Mouse (Mus musculus) hindlimb bud, embryonic 11.5 days (tissue): Measurements from ENCODE around the gene Plcxd3.

Experiments
- DNase-seq: peaks from one replicate; pipeline ENCODE4 v3.0.0-alpha.2; 2012; ENCODE audit warnings: low read depth, low spot score; ENCODE audit errors: extremely low spot score

Gene Plcxd3

DNA sequence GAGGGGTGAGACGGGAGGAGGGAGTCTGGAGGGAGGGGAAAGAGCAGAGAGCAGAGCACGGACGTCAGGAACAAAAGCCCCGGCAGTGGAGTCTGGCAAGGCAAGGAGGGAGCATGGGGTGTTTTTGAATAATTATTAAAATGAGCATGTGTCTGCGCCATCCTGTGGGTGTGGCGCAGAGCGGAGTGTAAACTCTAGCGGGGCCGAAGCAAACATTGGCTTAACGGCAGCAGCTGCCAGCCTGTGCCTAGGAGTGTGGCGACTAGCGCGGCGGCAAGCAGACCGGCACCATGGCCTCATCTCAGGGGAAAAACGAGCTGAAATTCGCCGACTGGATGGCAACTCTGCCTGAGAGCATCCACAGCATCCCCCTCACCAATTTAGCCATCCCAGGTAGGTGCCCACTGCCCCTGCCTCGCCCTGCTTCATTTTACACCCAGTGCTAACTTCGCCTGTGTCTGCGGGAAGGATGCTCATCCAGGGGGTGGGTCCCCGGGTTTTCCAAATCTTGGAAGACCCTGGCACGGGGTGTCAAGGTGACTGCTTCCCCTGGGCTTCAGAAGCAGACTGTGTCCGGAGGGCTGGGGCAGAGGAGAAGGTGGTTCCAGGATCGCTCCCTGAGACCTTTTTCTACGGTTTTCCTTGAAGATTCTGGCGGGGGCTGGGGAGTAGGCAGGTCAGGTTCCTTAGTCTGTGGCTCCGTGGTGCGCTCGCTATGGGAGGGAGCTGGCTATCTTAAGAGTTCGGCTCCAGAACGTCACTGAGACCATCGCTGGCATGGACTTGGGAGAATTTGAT, at the start of gene Plcxd3:
Gene Plcxd3, plus strand, starts transcription at position 69 of the 798 bp plus-strand sequence.
- DNase-seq = no peak

DNA sequence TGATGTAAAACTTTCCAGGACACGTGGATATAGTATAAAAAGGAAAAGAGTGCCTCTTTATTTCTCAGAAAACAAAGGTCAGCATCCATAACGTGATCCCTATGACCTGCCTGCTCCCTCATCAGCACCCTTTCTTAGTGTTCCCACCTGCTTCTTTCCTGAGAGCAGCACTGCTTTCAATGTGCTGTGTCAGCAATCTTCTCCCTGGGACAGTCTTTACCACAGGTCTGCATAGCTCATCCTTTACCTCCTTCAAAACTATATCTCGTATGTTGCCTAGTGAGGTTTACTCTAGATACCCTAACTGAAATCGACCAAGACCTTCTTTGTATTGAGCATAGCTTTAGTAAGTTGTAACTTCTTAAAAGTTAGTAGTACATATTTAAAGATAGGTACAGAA, 43.4 kb upstream of the Plcxd3 start:
- DNase-seq = no peak

DNA sequence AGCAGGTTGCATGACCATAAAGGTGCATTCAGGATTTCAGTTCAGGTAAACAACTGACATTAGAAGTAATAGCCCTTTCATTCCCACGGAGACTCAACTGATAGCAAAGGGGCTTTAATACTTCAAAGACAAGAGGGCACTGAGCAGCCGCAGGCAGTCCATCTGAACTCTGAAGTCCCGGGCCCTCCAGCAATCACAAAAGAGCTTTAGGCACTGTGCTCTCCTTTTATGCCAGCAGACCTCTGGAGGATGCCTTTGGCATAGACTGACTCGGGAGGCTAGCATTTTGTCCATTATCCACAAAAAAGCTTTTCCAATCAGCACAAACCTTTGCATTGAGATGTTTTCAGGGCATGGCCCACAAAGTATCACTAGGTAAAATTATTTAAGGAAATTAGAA, 33.7 kb upstream of the Plcxd3 start:
- no peak for DNase-seq

DNA sequence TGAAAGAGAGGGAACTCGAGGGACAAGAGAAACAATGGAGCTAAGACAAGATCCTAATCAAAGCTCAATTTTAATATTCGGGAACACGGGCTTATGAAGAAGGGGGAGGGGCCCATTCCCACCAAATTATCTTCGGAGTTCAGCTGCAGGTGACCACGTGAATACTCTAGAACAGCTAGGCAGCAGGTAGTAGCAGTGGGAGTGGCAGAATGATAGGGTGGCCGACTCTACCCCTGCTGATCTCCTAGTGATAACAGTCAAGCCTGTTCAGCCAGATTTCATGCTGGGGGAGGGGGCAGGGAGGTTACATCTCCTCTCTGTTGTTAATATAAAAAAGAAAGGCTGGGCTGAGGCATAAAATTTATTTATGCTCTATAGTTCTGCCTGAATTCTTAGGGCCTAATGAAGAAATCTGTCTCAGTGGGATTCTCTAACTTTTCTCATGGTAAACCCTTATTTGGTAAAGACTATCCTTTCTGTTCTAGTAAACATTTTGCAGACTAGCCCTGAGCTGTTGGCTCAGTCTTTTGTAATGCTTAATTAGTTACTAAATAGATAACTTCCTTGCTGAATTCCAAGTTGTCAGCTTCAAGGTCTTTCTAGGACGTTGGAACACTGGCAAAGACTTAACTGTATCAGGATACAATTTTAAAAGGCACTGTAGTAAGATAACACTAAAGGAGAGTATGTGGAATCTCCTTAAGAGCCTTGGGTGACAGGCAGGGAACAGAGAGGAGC, 26.3 kb upstream of the Plcxd3 start:
- no peak for DNase-seq

DNA sequence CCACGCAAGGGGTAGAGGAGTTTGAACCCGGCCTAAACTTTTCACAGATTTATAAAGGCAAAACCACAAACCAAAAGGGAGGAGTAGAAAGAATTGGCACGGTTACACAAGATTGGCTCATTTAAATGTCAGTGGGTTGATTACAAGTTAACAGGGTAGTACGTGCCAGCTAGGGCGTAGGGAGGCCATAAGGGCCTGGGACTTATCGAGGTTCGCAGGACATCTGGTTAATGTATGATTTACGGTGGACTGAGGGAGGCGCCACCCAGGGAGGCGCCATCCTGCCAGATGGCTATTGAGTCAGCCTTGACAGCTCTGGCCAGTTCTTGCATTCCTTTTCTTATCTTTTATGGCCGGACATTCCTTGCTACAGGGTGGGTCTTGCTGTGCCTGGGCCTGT, 18.9 kb upstream of the Plcxd3 start:
- DNase-seq = no peak

DNA sequence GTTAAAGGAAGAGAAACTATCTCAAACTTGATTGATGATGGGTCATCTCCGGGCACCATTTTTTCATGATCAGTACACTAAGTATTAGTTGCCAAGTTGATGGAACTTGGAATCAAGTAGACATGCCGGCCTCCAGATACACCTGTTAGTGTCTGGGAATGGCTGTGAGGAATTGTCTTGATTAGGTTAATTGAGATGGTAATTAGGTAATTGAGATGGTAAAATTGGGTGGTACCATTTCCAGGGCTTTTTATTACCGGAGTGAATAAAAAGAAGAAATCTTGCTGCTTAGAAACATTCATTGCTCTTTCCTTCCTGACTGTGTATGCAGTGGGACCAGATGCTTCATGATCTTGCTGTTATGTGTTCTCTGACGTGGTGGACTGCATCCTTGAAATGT, 17.6 kb upstream of the Plcxd3 start:
- no peak for DNase-seq

DNA sequence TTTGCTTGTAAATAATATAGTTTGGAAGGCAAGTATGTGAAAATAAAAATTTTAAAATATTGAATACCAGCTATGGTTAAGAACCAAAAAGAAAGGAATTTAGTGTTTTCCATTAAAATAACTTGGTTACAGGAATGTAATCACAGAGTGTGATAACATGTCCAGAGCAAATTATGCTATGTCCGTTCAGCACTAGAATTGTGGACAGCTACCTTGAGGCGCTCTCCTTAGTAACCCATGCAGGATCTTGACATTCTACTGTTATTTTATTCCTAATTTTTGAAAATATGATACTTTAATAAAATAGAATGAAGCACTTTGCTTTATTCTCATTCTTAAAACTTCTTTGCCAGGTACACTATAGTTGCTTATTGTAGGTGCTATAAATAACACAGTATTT, 7.5 kb upstream of the Plcxd3 start:
- DNase-seq = no peak

DNA sequence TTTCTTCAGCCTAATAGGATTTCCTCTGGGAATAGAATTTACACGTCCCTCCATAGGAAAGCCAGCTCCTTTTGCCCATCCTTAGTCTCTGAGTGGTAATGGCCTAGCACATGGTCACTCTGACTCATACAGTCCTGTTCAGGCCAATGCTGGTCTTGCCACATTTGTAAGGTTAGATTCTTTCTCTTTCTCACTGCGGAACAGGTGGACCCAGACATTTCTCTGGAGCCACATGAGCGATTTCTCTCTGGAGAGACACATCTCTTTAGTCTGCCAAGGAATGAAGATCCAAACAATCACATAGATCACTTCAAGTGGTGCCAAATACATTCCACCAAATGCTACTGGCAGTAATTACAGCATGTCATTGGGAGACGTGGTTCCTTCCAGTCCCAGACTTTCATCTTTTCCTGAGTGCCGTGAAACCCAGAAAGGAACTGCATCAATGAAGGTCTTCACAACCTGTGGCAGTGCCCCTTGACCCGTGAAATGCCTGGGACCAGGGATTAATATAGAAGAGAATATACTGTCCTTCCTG, 769 bp upstream of the Plcxd3 start:
- DNase-seq = no peak

DNA sequence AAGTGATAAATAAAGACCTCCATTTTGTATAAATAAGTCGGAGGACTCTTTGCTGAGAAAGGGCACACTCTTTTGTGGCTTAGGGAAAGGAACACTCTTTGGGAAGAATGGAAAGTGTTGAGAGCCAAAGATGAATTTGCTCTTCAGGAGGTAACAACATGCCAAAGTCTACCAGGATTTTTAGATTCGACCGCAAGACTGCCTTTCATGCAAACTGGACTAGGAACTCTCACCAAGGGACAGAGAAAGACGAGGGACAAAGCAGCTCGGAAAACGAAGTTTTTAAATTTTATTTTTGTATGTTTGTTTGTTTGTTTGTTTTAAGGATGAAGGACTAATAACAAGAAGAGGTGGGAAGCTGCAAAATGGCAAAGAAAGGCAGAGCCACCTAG, 264 bp upstream of the Plcxd3 start:
- DNase-seq = no peak

DNA sequence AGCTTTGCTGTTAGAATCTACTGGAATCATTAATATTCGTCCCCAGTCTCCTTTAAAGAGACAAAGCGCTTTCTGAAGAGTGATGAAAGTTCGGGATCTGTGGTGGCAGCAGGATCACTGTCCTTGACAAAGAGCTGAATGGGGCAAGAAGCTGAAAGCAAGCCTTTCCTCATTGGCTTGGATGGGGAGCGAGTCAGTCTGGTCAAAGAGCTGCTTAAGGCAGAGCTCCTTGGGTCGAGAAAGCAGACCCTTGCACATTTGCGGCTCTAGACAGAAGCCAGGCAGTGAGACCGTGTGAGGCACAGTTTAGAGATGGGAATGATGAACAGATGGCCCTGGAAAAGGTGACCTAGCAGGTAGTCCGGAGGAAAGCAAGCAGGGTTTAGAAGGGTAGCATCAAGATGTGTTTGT, 935 bp downstream of the Plcxd3 start:
- no peak for DNase-seq

DNA sequence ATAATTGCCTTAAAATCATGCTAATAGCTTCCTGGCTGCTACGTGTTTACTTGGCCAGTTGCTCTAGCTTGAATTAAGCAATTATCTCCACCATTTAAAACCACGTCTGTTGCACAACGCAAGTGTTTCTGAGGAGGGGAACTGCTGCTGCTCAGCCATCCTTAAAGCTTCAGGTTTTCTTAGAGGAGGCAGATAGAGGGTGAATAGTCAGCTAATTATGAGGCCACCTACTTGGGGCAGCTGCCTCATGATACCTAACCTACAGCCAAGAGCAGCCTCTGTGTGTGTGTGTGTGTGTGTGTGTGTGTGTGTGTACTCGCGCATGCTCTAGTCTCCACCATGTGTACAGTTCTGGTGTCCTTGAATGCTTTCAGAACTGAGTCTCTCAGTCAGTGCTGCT, 3.5 kb downstream of the Plcxd3 start:
- DNase-seq = no peak

DNA sequence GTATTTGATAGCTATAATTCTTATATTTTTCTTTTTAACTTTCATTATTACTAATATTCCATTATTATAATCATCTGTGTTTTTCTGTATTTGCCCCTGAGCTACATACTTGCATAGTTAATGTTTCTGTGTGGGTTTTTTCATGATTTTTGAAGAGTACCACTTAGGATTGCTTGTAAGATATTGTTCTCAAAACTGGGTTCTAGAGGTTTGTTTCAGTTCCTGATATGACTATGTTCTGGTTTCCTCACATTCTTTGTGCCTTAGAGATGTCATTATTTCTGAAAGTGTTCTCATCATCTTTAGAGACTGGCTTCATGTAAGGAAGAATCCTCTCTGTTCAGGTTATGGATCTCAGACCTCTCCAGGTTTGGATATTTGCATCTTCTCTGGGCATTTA, 12.5 kb downstream of the Plcxd3 start:
- DNase-seq = no peak

DNA sequence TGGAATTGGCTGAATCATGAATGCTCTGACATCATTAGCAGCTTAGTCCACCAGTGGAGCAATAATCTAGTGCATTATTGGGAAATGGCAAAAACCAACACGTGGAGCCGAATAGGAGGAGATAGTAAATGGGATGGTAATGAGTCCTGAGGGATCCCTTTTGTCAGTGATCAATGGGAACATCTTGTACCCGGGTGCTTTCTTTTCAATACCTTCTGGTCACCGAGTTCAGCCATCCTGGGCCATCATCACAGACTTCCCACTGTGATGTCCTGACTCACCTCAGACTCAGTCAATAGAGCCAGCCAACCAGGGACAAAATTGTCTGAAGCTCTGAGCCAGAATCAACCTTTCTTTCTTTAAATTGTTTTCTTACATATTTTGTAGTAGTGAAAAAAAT, 24.8 kb downstream of the Plcxd3 start:
- no peak for DNase-seq

DNA sequence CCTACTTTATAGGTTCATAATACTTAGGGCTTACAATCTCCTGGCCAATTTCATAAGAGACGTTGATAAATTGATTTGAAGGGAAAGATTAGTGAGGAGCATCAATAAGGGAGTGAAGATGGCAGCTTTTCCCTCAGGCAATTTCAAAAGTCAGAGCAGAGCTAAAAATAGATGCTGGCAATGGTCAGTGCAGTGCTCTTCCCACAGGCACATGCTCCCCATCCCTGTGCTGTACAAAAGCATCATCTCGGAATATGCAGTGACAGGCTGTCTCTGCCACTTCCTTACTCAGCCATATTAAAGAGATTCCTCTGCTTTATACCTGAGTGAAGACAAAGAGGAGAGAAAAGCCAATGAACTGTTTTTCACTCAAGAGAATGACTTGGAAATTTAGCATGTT, 36.0 kb downstream of the Plcxd3 start:
- no peak for DNase-seq

DNA sequence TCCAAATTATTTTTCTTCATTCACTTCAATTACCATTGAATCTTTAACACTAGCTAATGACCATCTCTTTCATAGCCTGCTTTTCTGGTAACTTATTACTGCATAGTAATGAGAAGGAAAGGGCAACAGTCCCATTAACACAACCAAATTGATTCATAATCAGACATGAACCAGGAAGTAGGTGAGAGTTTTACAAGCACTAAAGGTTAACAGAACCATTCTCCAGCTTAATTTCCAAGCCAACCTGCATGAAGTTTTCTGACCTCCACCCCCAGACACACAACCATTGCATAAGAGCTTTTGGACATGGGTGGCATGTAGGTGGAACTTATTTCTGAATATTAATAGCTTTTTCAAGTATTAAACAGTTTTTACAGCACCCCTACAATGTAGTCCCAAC, 64.8 kb downstream of the Plcxd3 start:
- DNase-seq = no peak

DNA sequence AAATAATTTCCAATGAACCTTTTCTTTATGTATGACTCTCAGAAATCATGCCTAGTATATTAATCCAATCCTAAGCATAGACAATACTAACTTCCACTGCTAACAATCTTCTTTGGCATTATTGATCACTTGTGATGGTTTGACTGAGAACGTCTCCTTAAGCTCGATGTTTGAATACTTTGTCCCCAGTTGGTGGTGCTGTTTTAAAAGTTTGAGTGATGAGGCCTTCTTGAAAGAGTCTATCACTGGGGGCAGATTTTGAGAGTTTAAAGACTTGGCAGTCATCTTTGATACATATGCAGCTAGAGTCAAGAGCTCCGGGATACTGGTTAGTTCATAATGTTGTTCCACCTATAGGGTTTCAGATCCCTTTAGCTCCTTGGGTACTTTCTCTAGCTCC, 120.9 kb downstream of the Plcxd3 start:
- no peak for DNase-seq

DNA sequence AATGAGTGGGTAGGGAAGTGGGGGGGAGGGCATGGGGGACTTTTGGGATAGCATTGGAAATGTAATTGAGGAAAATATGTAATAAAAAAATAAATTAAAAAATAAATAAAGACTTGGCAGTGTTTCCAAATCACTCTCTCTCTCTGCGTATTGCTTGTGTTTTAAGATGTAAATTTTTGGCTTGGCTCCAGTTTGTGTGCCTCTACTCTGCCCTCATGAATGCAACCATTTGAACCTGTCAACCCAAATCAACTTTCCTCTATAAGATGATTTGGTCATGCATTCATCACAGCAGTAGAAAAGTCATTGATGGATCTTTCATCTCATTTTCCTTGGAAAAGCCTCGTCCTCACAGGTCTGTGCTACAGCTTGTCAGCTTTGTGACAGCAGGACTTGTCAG, 121.7 kb downstream of the Plcxd3 start:
- no peak for DNase-seq

DNA sequence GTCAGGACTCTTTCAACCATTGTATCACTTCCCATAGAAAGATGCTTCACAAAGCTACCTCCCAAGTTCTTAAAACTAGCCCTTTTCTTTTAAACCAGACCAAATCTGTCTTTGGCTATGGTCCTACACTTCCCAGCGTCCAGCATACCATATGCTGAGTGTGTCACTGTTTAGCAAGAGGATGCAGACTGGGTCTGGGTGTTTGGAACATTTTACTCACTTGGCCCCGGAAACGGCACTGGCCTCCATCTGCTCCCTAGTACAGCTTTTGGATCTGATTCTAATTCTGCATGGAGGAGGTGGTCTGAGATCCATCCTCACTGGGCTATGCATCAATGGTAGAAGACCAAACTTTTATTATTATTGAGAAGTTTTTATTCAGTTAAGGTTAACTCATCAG, 122.7 kb downstream of the Plcxd3 start:
- no peak for DNase-seq

DNA sequence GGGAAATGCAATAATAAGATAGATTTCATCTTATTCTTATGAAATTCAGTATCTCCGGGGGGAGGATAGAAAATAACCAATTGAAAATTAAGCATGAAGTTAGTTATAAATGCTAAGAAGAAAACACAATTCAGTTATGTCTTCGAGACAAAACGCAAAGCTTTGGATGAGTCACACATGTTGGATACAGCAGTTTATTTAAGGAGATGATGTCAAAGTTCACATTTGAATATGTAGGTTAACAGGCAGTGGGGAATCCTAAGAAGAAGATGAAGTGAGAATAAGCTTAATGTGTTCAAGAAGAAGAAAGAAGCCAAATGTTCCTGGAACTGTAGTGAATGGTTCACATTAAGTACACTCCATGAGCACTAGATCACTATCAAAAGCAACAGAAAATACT, 128.1 kb downstream of the Plcxd3 start:
- DNase-seq = no peak

DNA sequence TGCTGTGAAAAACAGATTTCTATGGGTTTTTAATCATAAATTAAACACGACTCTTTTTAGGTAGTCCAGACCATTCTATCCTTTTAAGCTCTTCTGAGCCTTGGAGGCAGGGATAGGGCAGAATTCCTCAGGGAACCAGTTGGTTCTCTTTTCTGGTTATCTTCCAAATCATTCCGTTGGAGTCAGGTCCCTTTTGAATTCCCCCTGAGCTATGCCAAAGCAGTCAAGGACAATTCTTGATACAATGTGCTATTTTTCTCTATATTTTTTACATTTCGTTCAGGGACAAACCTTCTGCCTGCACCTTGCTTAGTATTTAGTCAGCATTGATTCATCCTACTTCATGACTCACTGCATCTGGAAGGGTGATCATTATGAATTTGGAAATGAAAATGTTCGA, 128.5 kb downstream of the Plcxd3 start:
- no peak for DNase-seq

DNA sequence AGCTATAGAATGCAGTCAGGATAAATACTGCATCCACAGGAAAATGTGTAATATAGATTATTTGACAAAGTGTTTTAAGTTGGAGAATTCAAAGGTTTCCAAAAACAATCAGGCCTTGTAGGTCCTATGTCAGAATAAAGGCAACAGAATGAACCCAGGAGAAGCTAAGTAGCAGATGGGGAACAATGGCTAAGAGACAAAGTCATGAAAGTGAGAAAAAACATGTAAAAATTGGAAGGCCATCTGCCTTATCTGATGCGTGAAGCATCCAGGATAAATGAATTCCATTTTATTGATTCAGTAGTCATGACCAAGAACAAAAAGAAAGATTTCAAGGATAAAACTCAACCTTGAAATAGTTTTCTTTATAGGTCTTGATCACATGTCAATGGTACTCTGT, 139.4 kb downstream of the Plcxd3 start:
- no peak for DNase-seq

DNA sequence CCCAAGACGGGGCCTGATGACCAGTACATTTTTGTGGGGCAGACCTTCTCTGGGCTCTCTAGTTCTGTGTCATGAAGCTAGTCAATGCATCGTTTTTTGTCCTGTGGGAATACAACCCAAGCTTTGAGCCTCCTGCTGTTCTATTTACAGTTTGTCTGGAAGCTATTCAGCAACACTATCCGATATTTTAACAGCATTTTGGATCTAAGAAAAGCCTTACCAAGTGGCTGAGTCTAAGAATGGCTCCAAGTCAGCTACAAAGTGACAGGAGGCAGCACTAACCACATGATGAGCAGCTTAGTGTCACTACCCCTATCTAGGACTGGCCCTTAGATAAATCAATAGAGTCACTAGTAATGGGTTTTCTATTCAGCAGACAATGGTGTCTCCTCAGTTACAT, 149.3 kb downstream of the Plcxd3 start:
- DNase-seq = no peak
